Mouse (Mus musculus) fibroblast of lung, adult 2 months (primary cell): Measurements from ENCODE around the gene Tmem132d.

Experiments
- DNase-seq: peaks from one replicate; pipeline ENCODE4 v3.0.0-alpha.2; 2011; ENCODE audit warnings: low read depth

The Tmem132d gene

GRCm38 (mm10) chr5:128432916-128433315 lies at the start of gene Tmem132d:
TSS of gene Tmem132d (minus strand) at chr5:128433077.
- no peak for DNase-seq

- DNase-seq: no peak
Observed at GRCm38 (mm10) chr5:128480816-128481215, 47.9 kb upstream of the Tmem132d start.

- DNase-seq: no peak
Observed at GRCm38 (mm10) chr5:128475372-128475771, 42.5 kb upstream of the Tmem132d start.

GRCm38 (mm10) chr5:128469812-128470211 lies 36.9 kb upstream of the Tmem132d start:
- no peak for DNase-seq

- no peak for DNase-seq
Observed at GRCm38 (mm10) chr5:128464514-128464913, 31.6 kb upstream of the Tmem132d start.

- no peak for DNase-seq
Observed at GRCm38 (mm10) chr5:128460605-128461004, 27.7 kb upstream of the Tmem132d start.

- no peak for DNase-seq
Observed at GRCm38 (mm10) chr5:128455732-128456131, 22.9 kb upstream of the Tmem132d start.

- DNase-seq: no peak
Observed at GRCm38 (mm10) chr5:128452196-128452595, 19.3 kb upstream of the Tmem132d start.

- DNase-seq: no peak
Observed at GRCm38 (mm10) chr5:128450808-128451207, 17.9 kb upstream of the Tmem132d start.

- DNase-seq: no peak
Observed at GRCm38 (mm10) chr5:128444876-128445275, 12.0 kb upstream of the Tmem132d start.

GRCm38 (mm10) chr5:128443848-128444247 lies 11.0 kb upstream of the Tmem132d start:
- no peak for DNase-seq

GRCm38 (mm10) chr5:128441121-128441520 lies 8.2 kb upstream of the Tmem132d start:
- no peak for DNase-seq

- no peak for DNase-seq
Observed at GRCm38 (mm10) chr5:128439828-128440227, 7.0 kb upstream of the Tmem132d start.

GRCm38 (mm10) chr5:128438078-128438477 lies 5.2 kb upstream of the Tmem132d start:
- DNase-seq: no peak

- no peak for DNase-seq
Observed at GRCm38 (mm10) chr5:128436909-128437308, 4.0 kb upstream of the Tmem132d start.

- DNase-seq: no peak
Observed at GRCm38 (mm10) chr5:128435683-128436082, 2.8 kb upstream of the Tmem132d start.

- DNase-seq: no peak
Observed at GRCm38 (mm10) chr5:128433786-128434185, 909 bp upstream of the Tmem132d start.

GRCm38 (mm10) chr5:128432422-128432821 lies 455 bp downstream of the Tmem132d start:
- DNase-seq: no peak

- no peak for DNase-seq
Observed at GRCm38 (mm10) chr5:128424636-128425035, 8.2 kb downstream of the Tmem132d start.

GRCm38 (mm10) chr5:128424213-128424612 lies 8.7 kb downstream of the Tmem132d start:
- DNase-seq: no peak

GRCm38 (mm10) chr5:128422090-128422489 lies 10.8 kb downstream of the Tmem132d start:
- DNase-seq: no peak

GRCm38 (mm10) chr5:128418149-128418710 lies 14.6 kb downstream of the Tmem132d start:
- no peak for DNase-seq

GRCm38 (mm10) chr5:128414056-128414455 lies 18.8 kb downstream of the Tmem132d start:
- DNase-seq: no peak

GRCm38 (mm10) chr5:128412306-128412705 lies 20.6 kb downstream of the Tmem132d start:
- DNase-seq: no peak
